Mouse (Mus musculus) lung, postnatal 25 days (tissue): ENCODE data around the gene Ghdc.

ENCODE experiments used
- DNase-seq: peaks from one replicate; pipeline ENCODE4 v3.0.0; 2022; ENCODE audit warnings: low spot score

Ghdc gene

GRCm38 (mm10) chr11:100746546-100746945, 24.2 kb downstream of the Ghdc start:
- DNase-seq: no peak

GRCm38 (mm10) chr11:100745085-100745484, 25.7 kb downstream of the Ghdc start:
- peak; percentile 44 for DNase-seq

GRCm38 (mm10) chr11:100741348-100741747, 29.4 kb downstream of the Ghdc start:
- no peak for DNase-seq

- DNase-seq: no peak
Measured at GRCm38 (mm10) chr11:100738749-100739148, 32.0 kb downstream of the Ghdc start.

GRCm38 (mm10) chr11:100738066-100738604, 32.6 kb downstream of the Ghdc start, which contains the start of gene Rab5c:
Gene Rab5c, minus strand, starts transcription at chr11:100738215.
- peak; percentile 100 for DNase-seq

GRCm38 (mm10) chr11:100737105-100737733, 33.5 kb downstream of the Ghdc start:
- DNase-seq: no peak

- DNase-seq: no peak
Measured at GRCm38 (mm10) chr11:100736746-100737080, 34.0 kb downstream of the Ghdc start.

GRCm38 (mm10) chr11:100735954-100736745, 34.6 kb downstream of the Ghdc start:
- DNase-seq: no peak

- DNase-seq: no peak
Measured at GRCm38 (mm10) chr11:100735134-100735865, 35.5 kb downstream of the Ghdc start.

GRCm38 (mm10) chr11:100730477-100731205, 40.1 kb downstream of the Ghdc start:
- DNase-seq: no peak

GRCm38 (mm10) chr11:100729976-100730375, 40.8 kb downstream of the Ghdc start:
- no peak for DNase-seq

- no peak for DNase-seq
Measured at GRCm38 (mm10) chr11:100728601-100729000, 42.2 kb downstream of the Ghdc start.

GRCm38 (mm10) chr11:100727201-100727600, 43.6 kb downstream of the Ghdc start:
- DNase-seq: no peak

- peak; percentile 76 for DNase-seq
Measured at GRCm38 (mm10) chr11:100724919-100725512, 45.7 kb downstream of the Ghdc start.

- no peak for DNase-seq
Measured at GRCm38 (mm10) chr11:100722493-100723028, 48.2 kb downstream of the Ghdc start.

GRCm38 (mm10) chr11:100721776-100722492, 48.8 kb downstream of the Ghdc start:
- DNase-seq: no peak

GRCm38 (mm10) chr11:100721254-100721653, 49.5 kb downstream of the Ghdc start:
- peak; percentile 53 for DNase-seq

GRCm38 (mm10) chr11:100720345-100720744, 50.4 kb downstream of the Ghdc start:
- no peak for DNase-seq

- DNase-seq: no peak
Measured at GRCm38 (mm10) chr11:100719893-100720292, 50.9 kb downstream of the Ghdc start.

GRCm38 (mm10) chr11:100719312-100719711, 51.4 kb downstream of the Ghdc start:
- DNase-seq: no peak

GRCm38 (mm10) chr11:100718866-100719265, 51.9 kb downstream of the Ghdc start:
- DNase-seq: no peak
